Mouse (Mus musculus) bone marrow, adult 2 months (tissue): Measurements from ENCODE around the gene Hoxb2.

ENCODE experiments used
- CTCF ChIP-seq: fragments of 200-500 bp; IDR thresholded peaks from 2 replicates; pipeline ENCODE4 v1.5.1; 2011; ENCODE audit warnings: low read length, control low read depth; ENCODE audit not compliant: control insufficient read depth, insufficient read depth
- POLR2A ChIP-seq: fragments of 200-500 bp; IDR thresholded peaks from 2 replicates; pipeline ENCODE4 v1.6.1; 2011; ENCODE audit warnings: low read depth, mild to moderate bottlenecking, control low read depth, low read length, borderline replicate concordance; ENCODE audit not compliant: control insufficient read depth

DNA sequence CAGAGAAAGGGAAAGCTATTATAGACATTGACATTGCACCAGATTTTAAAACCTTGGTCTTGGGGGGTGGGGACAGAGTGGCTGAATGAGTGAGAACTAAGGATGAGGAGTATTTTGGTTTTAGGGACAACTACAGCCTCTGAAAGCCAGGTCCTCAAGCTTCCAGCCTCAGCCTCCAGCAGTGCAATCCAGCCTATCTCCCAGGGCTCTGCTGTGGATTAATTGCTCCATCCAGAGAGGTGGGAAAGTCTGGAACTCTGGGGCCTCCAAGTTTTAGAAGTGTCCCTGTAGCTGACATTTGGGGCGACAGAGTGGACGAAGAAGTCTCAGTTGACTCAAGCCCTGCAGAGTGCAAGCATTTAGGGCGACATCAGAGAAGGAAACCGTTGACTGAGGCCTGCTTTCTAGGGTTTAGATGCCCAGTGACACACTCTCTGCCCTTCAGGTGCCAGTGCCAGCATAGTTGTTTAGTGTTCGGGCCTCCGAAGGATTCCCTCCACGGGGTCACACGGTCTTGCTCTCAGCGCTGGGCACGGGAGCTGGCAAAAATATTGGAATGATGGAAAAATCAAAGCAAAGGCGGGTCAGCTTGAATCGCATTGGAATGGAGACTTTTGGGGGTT is 36.4 kb upstream of the Hoxb2 start:
- TF ChIP-seq CTCF (no peak), POLR2A (no peak)
